Comparison of ENCODE assay signal across 22 mouse cellular contexts in the genomic region with DNA sequence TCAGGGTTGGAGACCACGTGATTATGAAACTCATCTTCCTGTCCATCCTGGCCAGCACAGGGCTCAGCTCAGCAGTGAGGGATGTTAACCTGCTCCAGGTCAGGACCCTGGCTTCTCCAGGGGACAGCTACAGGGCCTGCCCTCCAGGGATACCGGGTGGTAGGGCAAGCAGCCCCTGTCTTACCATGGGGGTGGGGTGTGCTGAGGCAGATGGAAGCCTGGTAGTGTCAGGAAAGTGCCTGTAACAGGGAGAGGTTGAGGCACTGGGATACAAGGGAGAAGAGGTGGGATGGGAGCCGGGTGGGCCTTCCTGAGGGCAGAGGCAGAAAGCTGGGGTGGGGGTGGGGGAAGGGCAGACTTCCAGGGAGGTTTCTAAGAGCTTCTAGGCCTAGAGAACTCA. TPM values are rescaled to one million over a fixed set of nuclear protein-coding genes. Genes with fewer than 3 reads are reported as not detected.
DNase-seq lines count a peak whose midpoint lies in the region; ATAC-seq and TF ChIP-seq lines count a peak whose summit lies in the region.
"Had no signal": no experiment of that assay in that cellular context is flagged by ENCODE, and none has a peak within 500 bp of the region (broad histone marks: within the 10 kb centered on the region; RNA-seq: fewer than 3 reads in every experiment).

No protein-coding gene starts in this region.

- H3K9me3 ChIP-seq in heart, embryonic 12.5 days (replicated peaks), result no peaks in the 10 kb centered on the region
- no peaks in the 10 kb centered on the region for H3K9me3 ChIP-seq in heart, embryonic 10.5 days
- H3K9me3 ChIP-seq: embryonic facial prominence, embryonic 12.5 days; forebrain, embryonic 10.5 days; forebrain, embryonic 12.5 days had no signal

- no peak for DNase-seq in gastrocnemius, adult 2 months
- DNase-seq in gastrocnemius, postnatal 25 days, result no peak
- no peak for DNase-seq in heart, embryonic 10.5 days (ENCODE audit: low spot score)
- DNase-seq: adrenal gland, adult 2 months; adrenal gland, postnatal 10 days; adrenal gland, postnatal 25 days; cerebellum, adult 11 months; cerebellum, adult 18-20 months; cerebellum, adult 8-10 months; cerebellum, adult 9-11 months; cerebellum, postnatal 14 days; cerebellum, postnatal 36 days; embryo, embryonic 11 days had no signal

- no peak overlapping the region for H3K9ac ChIP-seq in heart, embryonic 12.5 days
- H3K9ac ChIP-seq: embryonic facial prominence, embryonic 12.5 days; forebrain, embryonic 12.5 days had no signal

- H3K4me1 ChIP-seq in heart, embryonic 12.5 days (replicated peaks), result peaks cover 3% of the 10 kb centered on the region
- H3K4me1 ChIP-seq in heart, embryonic 10.5 days, result peaks cover 8% of the 10 kb centered on the region; the same call in 1 of the 2 replicates
- H3K4me1 ChIP-seq: embryonic facial prominence, embryonic 12.5 days; forebrain, embryonic 12.5 days had no signal

- 81% methylated on average over 3 of the region's 3 CpGs for WGBS in heart, embryonic 12.5 days
- 72% methylated on average over 3 of the region's 3 CpGs for WGBS in heart, embryonic 10.5 days

- no peak overlapping the region for H3K4me2 ChIP-seq in heart, embryonic 12.5 days
- H3K4me2 ChIP-seq: embryonic facial prominence, embryonic 12.5 days; forebrain, embryonic 12.5 days had no signal

- H3K27me3 ChIP-seq in heart, embryonic 12.5 days (replicated peaks), result 0 out of 2 replicates have a peak, but pooled peaks cover 5% of the 10 kb centered on the region
- 0 out of 2 replicates have a peak, but pooled peaks cover 13% of the 10 kb centered on the region for H3K27me3 ChIP-seq in heart, embryonic 10.5 days (ENCODE audit: insufficient read depth, poor library complexity, severe bottlenecking)
- H3K27me3 ChIP-seq: embryonic facial prominence, embryonic 12.5 days; forebrain, embryonic 12.5 days had no signal

- no peaks in the 10 kb centered on the region for H3K36me3 ChIP-seq in heart, embryonic 12.5 days
- H3K36me3 ChIP-seq in heart, embryonic 10.5 days, result no peaks in the 10 kb centered on the region
- H3K36me3 ChIP-seq: embryonic facial prominence, embryonic 12.5 days; forebrain, embryonic 10.5 days; forebrain, embryonic 12.5 days had no signal

- H3K27ac ChIP-seq in gastrocnemius, adult 2 months, result peak overlapping the region; percentile 46; the same call in 1 of the 2 replicates
- no peak overlapping the region for H3K27ac ChIP-seq in heart, embryonic 12.5 days (ENCODE audit: poor library complexity, severe bottlenecking)
- H3K27ac ChIP-seq in heart, embryonic 10.5 days, result no peak overlapping the region
- H3K27ac ChIP-seq: embryonic facial prominence, embryonic 12.5 days; forebrain, embryonic 10.5 days; forebrain, embryonic 12.5 days had no signal

- no peak overlapping the region for H3K4me3 ChIP-seq in gastrocnemius, adult 2 months
- H3K4me3 ChIP-seq in heart, embryonic 12.5 days, result no peak overlapping the region
- no peak overlapping the region for H3K4me3 ChIP-seq in heart, embryonic 10.5 days
- H3K4me3 ChIP-seq: embryonic facial prominence, embryonic 12.5 days; erythroblast, embryonic 14.5 days; forebrain, embryonic 10.5 days; forebrain, embryonic 12.5 days had no signal

- no peak for TF ChIP-seq CTCF in gastrocnemius, adult 2 months (IDR thresholded peaks at IDR 0.05)

- ATAC-seq in heart, embryonic 12.5 days (ENCODE audit: insufficient number of reproducible peaks, low FRiP score), result 0 out of 2 replicates have a peak, but pooled peaks have one; percentile 25
- ATAC-seq: forebrain, embryonic 14.5 days; forebrain, embryonic 16.5 days had no signal

- intact Hi-C loops in gastrocnemius, adult 2 months (cut with DNase I), result no loop called here

RNA-seq across cellular contexts. Expression of a gene that starts 27.3 kb away (rescaled TPM):
- total RNA-seq in gastrocnemius, adult 2 months (2021), result 10 to 100 TPM; 40.1 to 52.2 TPM
- 10 to 100 TPM; 37.4 to 46.7 TPM for total RNA-seq in gastrocnemius, postnatal 25 days (2021)
- polyA plus RNA-seq in heart, embryonic 12.5 days (2016; fragmentation: Nextera tagmentation; extraction: Ambion mirVana), result 4.3 and 4.8 TPM in 2 replicates
- 4.6 and 7.2 TPM in 2 replicates for polyA plus RNA-seq in heart, embryonic 10.5 days (2016; fragmentation: Nextera tagmentation; extraction: Ambion mirVana)
- total RNA-seq: common myeloid progenitor, adult 5-6 weeks; MEL had no signal
- polyA plus RNA-seq: erythroblast, embryonic 14.5 days had no signal
